Mouse (Mus musculus) spleen, adult 2 months (tissue): ENCODE data around the gene Gm28539.

Source experiments
- CTCF ChIP-seq: fragments of 200-500 bp; IDR thresholded peaks from 2 replicates; pipeline ENCODE4 v1.5.1; 2011; ENCODE audit warnings: mild to moderate bottlenecking, inconsistent platforms; ENCODE audit not compliant: insufficient read depth, insufficient read length, insufficient replicate concordance; ENCODE audit errors: extremely low read depth
- POLR2A ChIP-seq: fragments of 200-500 bp; IDR thresholded peaks from 2 replicates; pipeline ENCODE4 v1.6.1; 2011; ENCODE audit warnings: low read depth, low read length, inconsistent platforms

DNA sequence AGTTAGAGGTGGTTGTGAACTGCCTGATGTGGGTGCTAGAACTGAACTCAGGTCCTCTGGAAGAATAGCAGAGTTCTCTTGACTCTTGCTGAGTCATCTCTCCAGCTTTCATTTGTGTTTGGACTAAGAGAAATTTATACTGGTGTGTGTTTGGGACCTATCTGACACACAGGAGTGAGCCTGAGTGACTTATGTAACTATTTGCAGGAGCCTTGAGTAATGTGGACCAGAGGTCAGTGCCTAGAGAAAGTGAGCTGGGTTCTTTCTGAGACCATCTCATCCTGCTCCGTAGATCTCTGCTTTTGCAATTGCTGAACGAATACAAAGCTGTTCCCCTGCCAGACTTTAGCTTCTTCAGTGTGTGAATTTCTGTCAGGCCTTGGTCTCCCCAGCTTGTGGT is 85.4 kb downstream of the Gm28539 start:
- TF ChIP-seq CTCF = no peak
- TF ChIP-seq POLR2A = no peak
